Mouse (Mus musculus): ENCODE measurements around the gene 1700029F12Rik. TPM values are rescaled to one million over a fixed set of nuclear protein-coding genes. Genes with fewer than 3 reads are reported as not detected.

Gene 1700029F12Rik
- total and polyA plus RNA-seq, 2 experiments, result not detected

- Histone ChIP-seq H3K4me3 (ENCODE audit: insufficient read depth, low read depth, low read length) (no peak overlapping the region), H3K4me1 (ENCODE audit: control insufficient read depth, insufficient read depth, low read length) (no peaks in the 10 kb centered on the region), H3K27ac (replicated peaks; ENCODE audit: insufficient read depth, low read depth, low read length) (no peak overlapping the region), H3K36me3 (ENCODE audit: control insufficient read depth, insufficient read depth, low read length) (no peaks in the 10 kb centered on the region), H3K79me2 (ENCODE audit: control insufficient read depth, insufficient read depth, low read length) (no peaks in the 10 kb centered on the region), H3K27me3 (ENCODE audit: control insufficient read depth, insufficient read depth, low read length) (no peaks in the 10 kb centered on the region), H3K9ac (ENCODE audit: low read depth, low read length) (no peak overlapping the region)
- DNase-seq (ENCODE audit: extremely low read depth, low read depth, low spot score), result no peak
- TF ChIP-seq POLR2A (IDR thresholded peaks at IDR 0.05; ENCODE audit: extremely low read depth, insufficient read depth, low read length) (no peak), CTCF (IDR thresholded peaks at IDR 0.05; ENCODE audit: low read depth, low read length) (no peak)
- WGBS, result 91% methylated on average over 4 of the region's 4 CpGs
These were observed 60.8 kb downstream of the 1700029F12Rik start for GRCm38 (mm10) chr13:96973318-96973717.

Other genes starting within 250 kb of the 1700029F12Rik start
- gene Gcnt4, start 109.7 kb downstream of the 1700029F12Rik start, total RNA-seq (2014; rRNA removed), result 2.1 and 3.4 TPM in 2 replicates
- gene Gcnt4, start 109.7 kb downstream of the 1700029F12Rik start, polyA plus RNA-seq (2012; rRNA removed), result 0.75 and 1.1 TPM in 2 replicates
- gene Fam169a, start 32.9 kb upstream of the 1700029F12Rik start, total RNA-seq (2014; rRNA removed), result under 0.01 and 0.07 TPM in 2 replicates
- gene Fam169a, start 32.9 kb upstream of the 1700029F12Rik start, polyA plus RNA-seq (2012; rRNA removed), result not detected in 2 replicates
- gene Gm6169, start 64.9 kb upstream of the 1700029F12Rik start, total RNA-seq (2014; rRNA removed), result not detected in 2 replicates
- not detected in 2 replicates for gene Gm6169, start 64.9 kb upstream of the 1700029F12Rik start, polyA plus RNA-seq (2012; rRNA removed)
- 41.1 and 42.9 TPM in 2 replicates for gene Gfm2, start 103.6 kb upstream of the 1700029F12Rik start, total RNA-seq (2014; rRNA removed)
- gene Gfm2, start 103.6 kb upstream of the 1700029F12Rik start, polyA plus RNA-seq (2012; rRNA removed), result 25.9 TPM in 2 replicates
- 30.4 and 37.3 TPM in 2 replicates for gene Nsa2, start 103.6 kb upstream of the 1700029F12Rik start, total RNA-seq (2014; rRNA removed)
- 12.9 and 15.3 TPM in 2 replicates for gene Nsa2, start 103.6 kb upstream of the 1700029F12Rik start, polyA plus RNA-seq (2012; rRNA removed)
- gene Hexb, start 164.0 kb upstream of the 1700029F12Rik start, total RNA-seq (2014; rRNA removed), result 41.4 and 48.1 TPM in 2 replicates
- gene Hexb, start 164.0 kb upstream of the 1700029F12Rik start, polyA plus RNA-seq (2012; rRNA removed), result 43.1 and 54.7 TPM in 2 replicates
- gene Enc1, start 206.7 kb upstream of the 1700029F12Rik start, total RNA-seq (2014; rRNA removed), result 2.3 and 2.6 TPM in 2 replicates
- gene Enc1, start 206.7 kb upstream of the 1700029F12Rik start, polyA plus RNA-seq (2012; rRNA removed), result 1.3 TPM in 2 replicates